Mouse (Mus musculus): ENCODE measurements around the gene Zscan12. TPM values are rescaled to one million over a fixed set of nuclear protein-coding genes. Genes with fewer than 3 reads are reported as not detected.

The Zscan12 gene
- polyA plus RNA-seq, 1 experiment from 2014 or later: 4.3 TPM

DNA sequence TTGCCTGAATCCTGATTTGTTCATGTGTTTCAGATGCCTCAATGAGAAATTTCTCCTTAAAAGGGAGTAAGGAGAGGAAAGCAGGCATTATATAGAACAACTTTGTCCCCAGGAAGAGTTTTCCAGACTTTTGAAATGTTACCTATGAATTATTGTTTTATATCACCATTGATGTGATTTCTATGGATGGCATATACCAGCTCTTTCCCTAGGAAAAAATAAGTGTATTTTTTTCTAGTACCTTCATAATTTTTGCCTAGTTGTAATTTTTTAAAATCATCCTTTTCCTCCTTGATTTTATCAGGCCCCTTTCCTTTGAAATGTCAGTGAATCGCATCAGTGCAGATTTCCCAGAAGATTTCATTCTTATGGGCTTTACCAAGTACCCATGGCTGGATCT lies 16.0 kb upstream of the Zscan12 start, which contains the start of gene Olfr1367:
Gene Olfr1367 (plus strand): TSS at position 301 of the 400 bp plus-strand sequence.
- Histone ChIP-seq H3K9me3 (ENCODE audit: control insufficient read depth, low read length) (no peaks in the 10 kb centered on the region), H3K4me3 (ENCODE audit: low read depth, low read length) (no peak within 1 kb of the TSS), H3K9ac (ENCODE audit: low read length) (no peak within 1 kb of the TSS), H3K27ac (replicated peaks) (no peak within 1 kb of the TSS), H3K4me2 (replicated peaks; ENCODE audit: low read depth) (no peak within 1 kb of the TSS), H3K36me3 (ENCODE audit: control insufficient read depth, insufficient read depth, low read length) (no peaks in the 10 kb centered on the region), H3K4me1 (replicated peaks; ENCODE audit: control insufficient read depth, insufficient read depth) (no peaks in the 10 kb centered on the region), H3K27me3 (ENCODE audit: control insufficient read depth, insufficient read depth, low read length) (no peaks in the 10 kb centered on the region)
- TF ChIP-seq CTCF (IDR thresholded peaks at IDR 0.05; ENCODE audit: low read depth) (no peak), EP300 (optimal IDR thresholded peaks at IDR 0.05) (no peak)
- ATAC-seq (ENCODE audit: low FRiP score, low TSS enrichment) (no peak), DNase-seq (ENCODE audit: low spot score) (no peak)
- whole genome bisulfite sequencing: 92% methylated on average over 1 of the region's 1 CpGs

DNA sequence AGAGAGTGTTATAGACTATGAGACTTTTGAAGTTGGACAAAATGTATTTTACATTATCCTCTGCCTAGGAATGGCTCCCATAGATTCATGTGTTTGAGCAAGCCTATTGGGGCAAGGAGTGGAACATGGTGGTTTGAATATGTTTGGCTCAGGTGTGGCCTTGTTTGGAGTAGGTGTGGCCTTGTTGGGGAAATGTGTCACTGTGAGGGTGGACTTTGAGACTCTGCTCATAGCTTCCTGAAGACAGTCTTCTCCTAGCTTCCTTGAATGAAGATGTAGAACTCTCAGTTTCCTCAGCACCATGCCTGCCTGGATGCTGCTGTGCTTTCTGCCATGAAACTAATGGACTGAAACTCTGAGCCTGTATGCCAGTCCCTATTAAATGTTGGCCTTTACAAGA lies 12.0 kb upstream of the Zscan12 start:
- ATAC-seq (ENCODE audit: low FRiP score, low TSS enrichment) (peak; percentile 91), DNase-seq (ENCODE audit: low spot score) (no peak)
- no peaks in the 10 kb centered on the region for H3K27me3 ChIP-seq (ENCODE audit: control insufficient read depth, insufficient read depth, low read length)
- H3K9me3 ChIP-seq (ENCODE audit: control insufficient read depth, low read length): no peaks in the 10 kb centered on the region
- no peak overlapping the region for H3K4me2 ChIP-seq (replicated peaks; ENCODE audit: low read depth)
- no peaks in the 10 kb centered on the region for H3K36me3 ChIP-seq (ENCODE audit: control insufficient read depth, insufficient read depth, low read length)
- H3K9ac ChIP-seq (ENCODE audit: low read length): no peak overlapping the region
- no peaks in the 10 kb centered on the region for H3K4me1 ChIP-seq (replicated peaks; ENCODE audit: control insufficient read depth, insufficient read depth)
- no peak overlapping the region for H3K27ac ChIP-seq (replicated peaks)
- TF ChIP-seq EP300 (optimal IDR thresholded peaks at IDR 0.05): no peak
- H3K4me3 ChIP-seq (ENCODE audit: low read depth, low read length): no peak overlapping the region

DNA sequence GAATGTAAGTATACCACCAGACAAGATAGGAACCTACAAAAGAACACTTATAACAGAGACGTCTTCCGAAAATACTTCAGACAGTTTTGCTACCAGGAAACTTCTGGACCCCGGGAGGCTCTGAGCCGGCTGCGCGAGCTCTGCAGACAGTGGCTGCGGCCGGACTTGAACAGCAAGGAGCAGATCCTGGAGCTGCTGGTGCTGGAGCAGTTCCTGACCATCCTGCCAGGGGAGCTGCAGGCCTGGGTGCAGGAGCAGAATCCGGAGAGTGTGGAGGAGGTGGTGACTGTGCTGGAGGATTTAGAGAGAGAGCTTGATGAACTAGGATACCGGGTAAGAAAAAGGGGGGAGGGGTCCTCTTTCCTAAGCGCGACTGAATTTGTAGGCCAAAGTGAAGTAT lies 1.1 kb downstream of the Zscan12 start:
- Histone ChIP-seq H3K4me2 (replicated peaks; ENCODE audit: low read depth) (peak overlapping the region; percentile 68), H3K36me3 (ENCODE audit: control insufficient read depth, insufficient read depth, low read length) (no peaks in the 10 kb centered on the region), H3K4me3 (ENCODE audit: low read depth, low read length) (peak overlapping the region; percentile 75), H3K27ac (replicated peaks) (no peak overlapping the region), H3K4me1 (replicated peaks; ENCODE audit: control insufficient read depth, insufficient read depth) (peaks cover 10% of the 10 kb centered on the region; the same call in 1 of the 2 replicates), H3K9ac (ENCODE audit: low read length) (peak overlapping the region; percentile 35; the same call in 1 of the 2 replicates), H3K27me3 (ENCODE audit: control insufficient read depth, insufficient read depth, low read length) (no peaks in the 10 kb centered on the region), H3K9me3 (ENCODE audit: control insufficient read depth, low read length) (no peaks in the 10 kb centered on the region)
- DNase-seq (ENCODE audit: low spot score) (peak; percentile 25), ATAC-seq (ENCODE audit: low FRiP score, low TSS enrichment) (0 out of 2 replicates have a peak, but pooled peaks have one; percentile 25)
- WGBS: 69% methylated on average over 12 of the region's 12 CpGs
- peak; percentile 30; the same call in 1 of the 2 replicates for TF ChIP-seq CTCF (IDR thresholded peaks at IDR 0.05; ENCODE audit: low read depth)
- no peak for TF ChIP-seq EP300 (optimal IDR thresholded peaks at IDR 0.05)

DNA sequence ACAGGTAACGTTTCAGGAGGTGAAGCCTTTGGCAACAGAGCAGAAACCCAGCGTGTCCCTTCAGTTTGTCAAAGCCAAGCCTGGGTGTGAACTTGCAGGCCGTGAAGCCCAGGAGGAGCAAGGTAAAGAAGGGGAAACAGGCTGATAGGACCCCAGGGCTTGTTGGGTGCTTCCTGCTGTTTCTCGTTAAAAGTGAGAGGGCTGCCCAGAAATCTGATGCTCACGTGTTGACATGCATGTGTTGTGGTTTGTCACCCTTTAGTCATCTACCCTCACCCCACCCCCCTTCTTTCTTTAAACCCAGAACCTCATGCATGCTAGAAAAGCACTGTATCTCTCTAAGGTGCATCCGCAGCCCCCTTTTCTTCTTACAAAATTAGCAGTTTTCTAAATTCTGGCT lies 4.0 kb downstream of the Zscan12 start:
- H3K9me3 ChIP-seq (ENCODE audit: control insufficient read depth, low read length): no peaks in the 10 kb centered on the region
- DNase-seq (ENCODE audit: low spot score) (no peak), ATAC-seq (ENCODE audit: low FRiP score, low TSS enrichment) (no peak)
- no peak overlapping the region for H3K4me2 ChIP-seq (replicated peaks; ENCODE audit: low read depth)
- H3K27me3 ChIP-seq (ENCODE audit: control insufficient read depth, insufficient read depth, low read length): no peaks in the 10 kb centered on the region
- WGBS: 76% methylated on average over 6 of the region's 6 CpGs
- peaks cover 10% of the 10 kb centered on the region; the same call in 1 of the 2 replicates for H3K4me1 ChIP-seq (replicated peaks; ENCODE audit: control insufficient read depth, insufficient read depth)
- H3K9ac ChIP-seq (ENCODE audit: low read length): no peak overlapping the region
- H3K4me3 ChIP-seq (ENCODE audit: low read depth, low read length): no peak overlapping the region
- TF ChIP-seq CTCF (IDR thresholded peaks at IDR 0.05; ENCODE audit: low read depth): no peak
- no peak for TF ChIP-seq EP300 (optimal IDR thresholded peaks at IDR 0.05)
- peaks cover 3% of the 10 kb centered on the region; the same call in 1 of the 2 replicates for H3K36me3 ChIP-seq (ENCODE audit: control insufficient read depth, insufficient read depth, low read length)
- H3K27ac ChIP-seq (replicated peaks): no peak overlapping the region

DNA sequence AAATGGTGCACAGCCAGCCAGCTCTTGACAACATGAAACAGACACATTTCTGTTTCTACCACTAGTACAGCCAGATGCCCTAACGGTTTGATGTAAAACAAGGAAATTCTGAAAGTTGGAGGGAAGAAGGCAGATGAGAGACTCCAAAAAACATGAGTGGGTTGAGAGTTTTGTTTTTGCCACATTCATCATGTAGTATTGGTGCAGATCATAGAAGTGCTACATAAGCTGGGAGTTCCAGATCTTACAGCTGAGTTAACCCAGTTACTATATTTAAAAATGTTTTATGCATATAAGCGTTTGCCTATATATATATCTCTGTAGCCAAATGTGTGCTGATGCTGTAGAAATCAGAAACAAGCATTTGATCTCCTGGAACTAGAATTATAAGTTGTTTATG lies 10.1 kb downstream of the Zscan12 start:
- ATAC-seq (ENCODE audit: low FRiP score, low TSS enrichment) (no peak), DNase-seq (ENCODE audit: low spot score) (no peak)
- Histone ChIP-seq H3K36me3 (ENCODE audit: control insufficient read depth, insufficient read depth, low read length) (peaks cover 3% of the 10 kb centered on the region; the same call in 1 of the 2 replicates), H3K4me2 (replicated peaks; ENCODE audit: low read depth) (no peak overlapping the region), H3K27ac (replicated peaks) (no peak overlapping the region), H3K9me3 (ENCODE audit: control insufficient read depth, low read length) (no peaks in the 10 kb centered on the region), H3K9ac (ENCODE audit: low read length) (no peak overlapping the region), H3K4me1 (replicated peaks; ENCODE audit: control insufficient read depth, insufficient read depth) (no peaks in the 10 kb centered on the region), H3K4me3 (ENCODE audit: low read depth, low read length) (no peak overlapping the region), H3K27me3 (ENCODE audit: control insufficient read depth, insufficient read depth, low read length) (no peaks in the 10 kb centered on the region)
- 91% methylated on average over 2 of the region's 2 CpGs for WGBS
- TF ChIP-seq EP300 (optimal IDR thresholded peaks at IDR 0.05): no peak
- TF ChIP-seq CTCF (IDR thresholded peaks at IDR 0.05; ENCODE audit: low read depth): no peak

DNA sequence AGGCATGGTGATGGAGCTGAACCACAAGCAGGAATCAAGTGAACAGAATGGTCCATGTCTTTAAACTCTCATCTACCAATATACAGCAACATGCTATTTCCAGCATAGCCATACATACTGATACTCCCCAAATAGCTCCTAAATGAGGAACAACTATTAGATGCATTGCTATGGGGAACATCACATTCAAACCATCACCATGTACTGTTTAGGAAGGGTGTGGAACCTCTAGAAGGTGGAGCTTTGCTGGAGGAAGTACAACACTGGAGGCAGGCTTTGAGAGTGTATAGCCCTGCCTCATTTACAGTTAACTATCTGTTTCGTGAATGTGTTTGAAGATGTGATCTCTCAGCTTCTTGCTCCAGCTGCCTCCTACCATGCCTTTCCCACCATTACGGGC lies 15.2 kb downstream of the Zscan12 start:
- H3K4me2 ChIP-seq (replicated peaks; ENCODE audit: low read depth): no peak overlapping the region
- H3K27me3 ChIP-seq (ENCODE audit: control insufficient read depth, insufficient read depth, low read length): no peaks in the 10 kb centered on the region
- ATAC-seq (ENCODE audit: low FRiP score, low TSS enrichment) (no peak), DNase-seq (ENCODE audit: low spot score) (no peak)
- WGBS: 79% methylated on average over 2 of the region's 2 CpGs
- no peak overlapping the region for H3K4me3 ChIP-seq (ENCODE audit: low read depth, low read length)
- H3K36me3 ChIP-seq (ENCODE audit: control insufficient read depth, insufficient read depth, low read length): no peaks in the 10 kb centered on the region
- no peak overlapping the region for H3K27ac ChIP-seq (replicated peaks)
- no peak overlapping the region for H3K9ac ChIP-seq (ENCODE audit: low read length)
- no peaks in the 10 kb centered on the region for H3K9me3 ChIP-seq (ENCODE audit: control insufficient read depth, low read length)
- TF ChIP-seq CTCF (IDR thresholded peaks at IDR 0.05; ENCODE audit: low read depth) (no peak), EP300 (optimal IDR thresholded peaks at IDR 0.05) (no peak)
- no peaks in the 10 kb centered on the region for H3K4me1 ChIP-seq (replicated peaks; ENCODE audit: control insufficient read depth, insufficient read depth)
